Comparison of ENCODE assay signal across 22 mouse cellular contexts in the genomic region with DNA sequence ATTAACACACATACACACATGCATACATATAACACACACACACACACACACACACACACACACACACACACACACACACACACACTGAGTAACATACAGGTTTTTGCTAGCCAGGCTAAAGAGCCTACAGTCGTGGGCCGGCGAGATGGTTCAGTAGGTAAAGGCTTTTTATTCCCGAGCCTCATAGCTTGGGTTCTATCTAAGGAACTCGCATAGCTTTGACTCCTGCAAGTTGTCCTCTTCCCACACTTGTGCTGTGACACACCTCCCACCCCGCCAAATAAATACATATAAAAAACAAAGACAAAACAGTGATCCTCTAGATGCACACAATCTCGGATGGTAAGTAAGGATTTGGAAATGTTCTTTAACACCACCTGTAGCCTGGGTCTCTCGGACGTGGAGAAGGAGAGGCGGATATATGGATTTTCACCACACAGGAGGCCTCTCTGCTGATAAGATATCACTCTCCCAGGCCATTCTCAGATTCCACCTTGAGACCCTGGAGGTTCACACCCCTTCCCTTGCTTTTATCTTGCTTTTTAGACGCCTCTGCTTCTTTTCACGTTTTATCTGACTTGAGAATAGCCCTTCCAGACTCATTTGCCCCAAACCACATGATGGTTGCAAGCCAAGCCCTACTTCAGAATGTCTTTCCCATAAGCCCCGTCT.
A peak's percentile ranks its signal among the peaks of the same experiment; 100 is the strongest.
DNase-seq lines count a peak whose midpoint lies in the region; ATAC-seq and TF ChIP-seq lines count a peak whose summit lies in the region.
"Had no signal": no experiment of that assay in that cellular context is flagged by ENCODE, and none has a peak within 500 bp of the region (broad histone marks: within the 10 kb centered on the region; RNA-seq: fewer than 3 reads in every experiment).

No protein-coding gene starts in this region.

- H3K4me2 ChIP-seq in heart, postnatal 0 days (ENCODE audit: low read depth, low read length) = no peak overlapping the region
- no peak overlapping the region for H3K4me2 ChIP-seq in midbrain, embryonic 11.5 days
- no peak overlapping the region for H3K4me2 ChIP-seq in midbrain, postnatal 0 days (ENCODE audit: low read depth, low read length, poor library complexity, severe bottlenecking)
- H3K4me2 ChIP-seq in myocyte (ENCODE audit: low read depth) = peak overlapping the region; percentile 7
- H3K4me2 ChIP-seq: embryonic facial prominence, embryonic 13.5 days; embryonic facial prominence, embryonic 15.5 days; forebrain, embryonic 12.5 days had no signal

- DNase-seq in heart, postnatal 0 days (ENCODE audit: low spot score) = no peak
- no peak for DNase-seq in heart, postnatal 4 days
- DNase-seq in midbrain, embryonic 11.5 days (ENCODE audit: low spot score, missing footprints) = peak; percentile 23
- no peak for DNase-seq in midbrain, postnatal 0 days (ENCODE audit: low spot score)
- no peak for DNase-seq in left cerebral cortex, postnatal 10 days (ENCODE audit: extremely low spot score in 1 of 2, low spot score in 2 of 2)
- DNase-seq: adrenal gland, adult 2 months; adrenal gland, postnatal 10 days; adrenal gland, postnatal 25 days; cerebellum, adult 11 months; cerebellum, adult 18-20 months; cerebellum, adult 8-10 months; cerebellum, adult 9-11 months; cerebellum, postnatal 14 days; cerebellum, postnatal 36 days; embryo, embryonic 11 days had no signal

- WGBS in heart, postnatal 0 days = 52% methylated on average over 13 of the region's 13 CpGs
- 88% methylated on average over 13 of the region's 13 CpGs for WGBS in midbrain, embryonic 11.5 days
- WGBS in midbrain, postnatal 0 days = 87% methylated on average over 13 of the region's 13 CpGs

- H3K4me1 ChIP-seq in heart, postnatal 0 days (ENCODE audit: control insufficient read depth, insufficient read depth) = peaks cover 3% of the 10 kb centered on the region
- no peaks in the 10 kb centered on the region for H3K4me1 ChIP-seq in midbrain, embryonic 11.5 days (ENCODE audit: control insufficient read depth, insufficient read depth, low read length)
- H3K4me1 ChIP-seq in midbrain, postnatal 0 days (ENCODE audit: insufficient read depth, low read length) = no peaks in the 10 kb centered on the region
- H3K4me1 ChIP-seq: embryonic facial prominence, embryonic 15.5 days had no signal

- no peak for TF ChIP-seq EP300 in heart, postnatal 0 days (IDR thresholded peaks at IDR 0.05; ENCODE audit: low read depth)

- TF ChIP-seq POLR2A in myocyte (IDR thresholded peaks at IDR 0.05; ENCODE audit: insufficient read length, low read depth) = no peak

- intact Hi-C loops in left cerebral cortex, postnatal 10 days (cut with DNase I) = no loop called here

- 0 out of 2 replicates have a peak, but pooled peaks cover 3% of the 10 kb centered on the region for H3K9me3 ChIP-seq in heart, postnatal 0 days (replicated peaks; ENCODE audit: control insufficient read depth, low read length)
- H3K9me3 ChIP-seq in midbrain, embryonic 11.5 days (ENCODE audit: control insufficient read depth, low read length) = no peaks in the 10 kb centered on the region
- no peaks in the 10 kb centered on the region for H3K9me3 ChIP-seq in midbrain, postnatal 0 days (ENCODE audit: low read length)
- H3K9me3 ChIP-seq: embryonic facial prominence, embryonic 13.5 days; embryonic facial prominence, embryonic 15.5 days; forebrain, embryonic 12.5 days had no signal

- no peak for TF ChIP-seq CTCF in heart, postnatal 0 days (IDR thresholded peaks at IDR 0.05; ENCODE audit: low read depth)
- TF ChIP-seq CTCF in midbrain, postnatal 0 days (IDR thresholded peaks at IDR 0.05) = no peak

- H3K79me2 ChIP-seq in myocyte (ENCODE audit: control insufficient read depth, insufficient read depth) = no peaks in the 10 kb centered on the region

- no peaks in the 10 kb centered on the region for H3K36me3 ChIP-seq in heart, postnatal 0 days (replicated peaks; ENCODE audit: control insufficient read depth, insufficient read depth, low read length)
- no peaks in the 10 kb centered on the region for H3K36me3 ChIP-seq in midbrain, embryonic 11.5 days (ENCODE audit: control insufficient read depth, insufficient read depth, low read length)
- no peaks in the 10 kb centered on the region for H3K36me3 ChIP-seq in midbrain, postnatal 0 days (ENCODE audit: insufficient read depth, low read length)
- no peaks in the 10 kb centered on the region for H3K36me3 ChIP-seq in myocyte (ENCODE audit: control insufficient read depth, insufficient read depth)
- H3K36me3 ChIP-seq: embryonic facial prominence, embryonic 13.5 days; embryonic facial prominence, embryonic 15.5 days; forebrain, embryonic 10.5 days; forebrain, embryonic 12.5 days had no signal

- no peak overlapping the region for H3ac ChIP-seq in myocyte (ENCODE audit: control insufficient read depth, insufficient read length)

- 0 out of 2 replicates have a peak overlapping the region, but pooled peaks have one; percentile 7 for H3K27ac ChIP-seq in heart, postnatal 0 days (ENCODE audit: low read depth)
- H3K27ac ChIP-seq in midbrain, embryonic 11.5 days (ENCODE audit: low read depth, low read length) = no peak overlapping the region
- H3K27ac ChIP-seq in midbrain, postnatal 0 days (ENCODE audit: low read depth, low read length) = no peak overlapping the region
- H3K27ac ChIP-seq: embryonic facial prominence, embryonic 13.5 days; embryonic facial prominence, embryonic 15.5 days; forebrain, embryonic 10.5 days; forebrain, embryonic 12.5 days had no signal

- ATAC-seq in heart, postnatal 0 days (ENCODE audit: insufficient read depth, low read depth) = no peak
- ATAC-seq in midbrain, embryonic 11.5 days (ENCODE audit: low FRiP score) = no peak
- no peak for ATAC-seq in midbrain, postnatal 0 days (ENCODE audit: low FRiP score)
- ATAC-seq: forebrain, embryonic 14.5 days had no signal

- no peak overlapping the region for H3K4me3 ChIP-seq in heart, postnatal 0 days (ENCODE audit: low read depth, low read length)
- H3K4me3 ChIP-seq in midbrain, embryonic 11.5 days (ENCODE audit: low read depth, low read length) = no peak overlapping the region
- H3K4me3 ChIP-seq in midbrain, postnatal 0 days (ENCODE audit: low read depth, low read length) = no peak overlapping the region
- no peak overlapping the region for H3K4me3 ChIP-seq in myocyte
- H3K4me3 ChIP-seq: embryonic facial prominence, embryonic 13.5 days; embryonic facial prominence, embryonic 15.5 days; erythroblast, embryonic 14.5 days; forebrain, embryonic 10.5 days; forebrain, embryonic 12.5 days had no signal

- H3K9ac ChIP-seq in heart, postnatal 0 days (replicated peaks; ENCODE audit: low read depth, low read length) = no peak overlapping the region
- no peak overlapping the region for H3K9ac ChIP-seq in midbrain, embryonic 11.5 days (ENCODE audit: low read length)
- no peak overlapping the region for H3K9ac ChIP-seq in midbrain, postnatal 0 days (replicated peaks; ENCODE audit: low read length, poor library complexity, severe bottlenecking)
- H3K9ac ChIP-seq: embryonic facial prominence, embryonic 13.5 days; embryonic facial prominence, embryonic 15.5 days; forebrain, embryonic 12.5 days had no signal

- H3K27me3 ChIP-seq in heart, postnatal 0 days (ENCODE audit: control insufficient read depth, insufficient read depth, low read length) = peaks cover 8% of the 10 kb centered on the region
- no peaks in the 10 kb centered on the region for H3K27me3 ChIP-seq in midbrain, embryonic 11.5 days (ENCODE audit: control insufficient read depth, insufficient read depth, low read length)
- no peaks in the 10 kb centered on the region for H3K27me3 ChIP-seq in midbrain, postnatal 0 days (ENCODE audit: insufficient read depth, low read length)
- H3K27me3 ChIP-seq in myocyte (ENCODE audit: control insufficient read depth, insufficient read depth, insufficient read length) = no peaks in the 10 kb centered on the region
- H3K27me3 ChIP-seq: embryonic facial prominence, embryonic 13.5 days; embryonic facial prominence, embryonic 15.5 days; forebrain, embryonic 12.5 days had no signal

TF ChIP-seq in myocyte, 11 proteins besides CTCF, POLR2A, EP300 and RAD21:
- TF ChIP-seq MAX (IDR thresholded peaks at IDR 0.05; ENCODE audit: low read depth) (no peak), USF1 (IDR thresholded peaks at IDR 0.05; ENCODE audit: low read depth) (no peak), POLR2AphosphoS2 (IDR thresholded peaks at IDR 0.05; ENCODE audit: insufficient read length, low read depth) (no peak), TCF3 (IDR thresholded peaks at IDR 0.05; ENCODE audit: insufficient read length, low read depth) (no peak), MYOD1 (IDR thresholded peaks at IDR 0.05; ENCODE audit: control insufficient read depth in 1 of 3, insufficient read length in 2 of 3, low read depth in 2 of 3) (no peak), TCF12 (IDR thresholded peaks at IDR 0.05; ENCODE audit: insufficient read depth, poor library complexity, severe bottlenecking) (no peak), SRF (IDR thresholded peaks at IDR 0.05; ENCODE audit: control insufficient read depth, insufficient read length, low read depth) (no peak), MYOG (IDR thresholded peaks at IDR 0.05; ENCODE audit: control insufficient read depth in 1 of 3, insufficient read depth in 1 of 3, insufficient read length in 2 of 3, low read depth in 2 of 3) (no peak), REST (IDR thresholded peaks at IDR 0.05; ENCODE audit: insufficient read depth, insufficient read length) (no peak), CEBPB (IDR thresholded peaks at IDR 0.05; ENCODE audit: insufficient read depth, poor library complexity, severe bottlenecking) (no peak), E2F4 (IDR thresholded peaks at IDR 0.05; ENCODE audit: insufficient read depth) (no peak)
